Mouse (Mus musculus): ENCODE results near the gene Gps2.

Gene Gps2

GRCm38 (mm10) chr11:69913554-69914371, at the start of gene Gps2:
Gene Gps2, plus strand, starts transcription at chr11:69913888.
- peak; percentile 97 for DNase-seq (ENCODE audit: low read depth, low spot score)

GRCm38 (mm10) chr11:69864138-69864860, 49.4 kb upstream of the Gps2 start:
- DNase-seq (ENCODE audit: low read depth, low spot score): no peak

- DNase-seq (ENCODE audit: low read depth, low spot score): no peak
These were observed 48.1 kb upstream of the Gps2 start for GRCm38 (mm10) chr11:69865561-69865960.

- DNase-seq (ENCODE audit: low read depth, low spot score): no peak
These were observed 46.4 kb upstream of the Gps2 start for GRCm38 (mm10) chr11:69867335-69867734.

- DNase-seq (ENCODE audit: low read depth, low spot score): no peak
These were observed 43.2 kb upstream of the Gps2 start for GRCm38 (mm10) chr11:69870289-69871069.

GRCm38 (mm10) chr11:69871822-69872221, 41.9 kb upstream of the Gps2 start:
- DNase-seq (ENCODE audit: low read depth, low spot score): no peak

- DNase-seq (ENCODE audit: low read depth, low spot score): no peak
These were observed 41.2 kb upstream of the Gps2 start for GRCm38 (mm10) chr11:69872451-69872850.

GRCm38 (mm10) chr11:69876186-69876585, 37.5 kb upstream of the Gps2 start:
- no peak for DNase-seq (ENCODE audit: low read depth, low spot score)

- peak; percentile 95 for DNase-seq (ENCODE audit: low read depth, low spot score)
These were observed 36.8 kb upstream of the Gps2 start for GRCm38 (mm10) chr11:69876867-69877266.

- no peak for DNase-seq (ENCODE audit: low read depth, low spot score)
These were observed 35.8 kb upstream of the Gps2 start, which contains the start of gene Tmem95 for GRCm38 (mm10) chr11:69877878-69878277. Gene Tmem95, minus strand, starts transcription at chr11:69878018.

GRCm38 (mm10) chr11:69878399-69878798, 35.3 kb upstream of the Gps2 start:
- DNase-seq (ENCODE audit: low read depth, low spot score): no peak

- DNase-seq (ENCODE audit: low read depth, low spot score): no peak
These were observed 34.7 kb upstream of the Gps2 start for GRCm38 (mm10) chr11:69878952-69879351.

GRCm38 (mm10) chr11:69879711-69880110, 34.0 kb upstream of the Gps2 start:
- DNase-seq (ENCODE audit: low read depth, low spot score): no peak

GRCm38 (mm10) chr11:69880506-69880852, 33.2 kb upstream of the Gps2 start:
- peak; percentile 78 for DNase-seq (ENCODE audit: low read depth, low spot score)

GRCm38 (mm10) chr11:69880853-69881603, 32.7 kb upstream of the Gps2 start, which contains the start of gene Kctd11:
Gene Kctd11, minus strand, starts transcription at chr11:69881406.
- DNase-seq (ENCODE audit: low read depth, low spot score): peak; percentile 77

- DNase-seq (ENCODE audit: low read depth, low spot score): no peak
These were observed 31.7 kb upstream of the Gps2 start for GRCm38 (mm10) chr11:69881787-69882670.

GRCm38 (mm10) chr11:69883066-69883465, 30.6 kb upstream of the Gps2 start:
- DNase-seq (ENCODE audit: low read depth, low spot score): peak; percentile 80

- no peak for DNase-seq (ENCODE audit: low read depth, low spot score)
These were observed 30.0 kb upstream of the Gps2 start for GRCm38 (mm10) chr11:69883527-69884151.

- DNase-seq (ENCODE audit: low read depth, low spot score): no peak
These were observed 29.4 kb upstream of the Gps2 start for GRCm38 (mm10) chr11:69884240-69884639.

- no peak for DNase-seq (ENCODE audit: low read depth, low spot score)
These were observed 29.0 kb upstream of the Gps2 start for GRCm38 (mm10) chr11:69884663-69885062.
